Mouse (Mus musculus) brain, embryonic 14.5 days (tissue): ENCODE results near the gene Apc2.
"Not testable (repeated sequence)": the region's sequence is repeated elsewhere in the genome, so short reads cannot be mapped to it uniquely, and the experiment has no call there.

ENCODE experiments used
- CTCF ChIP-seq: fragments of 200-500 bp; IDR thresholded peaks from 2 replicates; pipeline ENCODE4 v1.5.1; 2012; ENCODE audit warnings: inconsistent platforms, mild to moderate bottlenecking, moderate library complexity, borderline replicate concordance; ENCODE audit not compliant: insufficient read depth, insufficient read length; ENCODE audit errors: extremely low read depth
- POLR2A ChIP-seq: fragments of 200-500 bp; IDR thresholded peaks from 2 replicates; pipeline ENCODE4 v1.6.1; 2012; ENCODE audit warnings: mild to moderate bottlenecking, inconsistent platforms, borderline replicate concordance; ENCODE audit not compliant: poor library complexity, insufficient read depth, insufficient read length, severe bottlenecking; ENCODE audit errors: extremely low read depth

- not testable (repeated sequence) for TF ChIP-seq CTCF, POLR2A
These were observed 50.2 kb downstream of the Apc2 start for GRCm38 (mm10) chr10:80345929-80346328.
